Mouse (Mus musculus) midbrain, embryonic 14.5 days (tissue): ENCODE data around the gene Ryr3. TPM values are rescaled to one million over a fixed set of nuclear protein-coding genes. Genes with fewer than 3 reads are reported as not detected.

Experiments
- ATAC-seq: fragments of 200-750 bp; cut with Nextera tagmentation; 2 replicates; pipeline ENCODE4 v1.8.0; 2017; ENCODE audit warnings: moderate number of reproducible peaks, moderate library complexity; ENCODE audit not compliant: low FRiP score, low TSS enrichment
- DNase-seq: peaks from one replicate; pipeline ENCODE4 v3.0.0-alpha.2; 2015
- H3K27ac ChIP-seq: fragments of 300-500 bp; sonication (generic); replicated peaks from 2 replicates; pipeline ENCODE4 v1.5.1; 2014; ENCODE audit warnings: mild to moderate bottlenecking, low read depth, low read length, moderate library complexity
- H3K27me3 ChIP-seq: fragments of 300-500 bp; sonication (generic); 2 replicates; pipeline ENCODE4 v1.6.1; 2014; ENCODE audit warnings: low read length, control low read depth, mixed read lengths; ENCODE audit not compliant: control insufficient read depth, insufficient read depth
- H3K36me3 ChIP-seq: fragments of 300-500 bp; sonication (generic); 2 replicates; pipeline ENCODE4 v1.6.1; 2014; ENCODE audit warnings: low read length, control low read depth; ENCODE audit not compliant: control insufficient read depth, insufficient read depth
- H3K4me1 ChIP-seq: fragments of 300-500 bp; sonication (generic); 2 replicates; pipeline ENCODE4 v1.6.1; 2014; ENCODE audit warnings: mild to moderate bottlenecking, antibody characterized with exemption, low read length, control low read depth; ENCODE audit not compliant: control insufficient read depth, insufficient read depth
- H3K4me2 ChIP-seq: fragments of 300-500 bp; sonication (generic); 2 replicates; pipeline ENCODE4 v1.6.1; 2014; ENCODE audit warnings: mild to moderate bottlenecking, low read length, moderate library complexity
- H3K4me3 ChIP-seq: fragments of 300-500 bp; sonication (generic); replicated peaks from 2 replicates; pipeline ENCODE4 v1.5.1; 2014; ENCODE audit warnings: low read depth, low read length
- H3K9ac ChIP-seq: fragments of 300-500 bp; sonication (generic); replicated peaks from 2 replicates; pipeline ENCODE4 v1.6.1; 2014; ENCODE audit warnings: mild to moderate bottlenecking, low read length, moderate library complexity
- H3K9me3 ChIP-seq: fragments of 300-500 bp; sonication (generic); 2 replicates; pipeline ENCODE4 v1.6.1; 2016; ENCODE audit warnings: low read length, control low read depth, mixed read lengths; ENCODE audit not compliant: control insufficient read depth
- WGBS: fragments of 180-500 bp; shearing (Covaris S2); extraction: QIAGEN DNeasy Blood & Tissue Kit; methylation state at CpG from one replicate; pipeline ENCODE4 v1.1.7; 2014; 5-methylcytosine and 5-hydroxymethylcytosine counted together
- polyA plus RNA-seq: library from polyadenylated mRNA; unstranded; fragments of >200 nt; fragmentation: Nextera tagmentation; extraction: Ambion mirVana; gene quantifications from 2 replicates; pipeline ENCODE4 v1.2.1, GENCODE M21; 2014

The Ryr3 gene
- polyA plus RNA-seq, 1 experiment from 2014 or later = 4.3 TPM

GRCm38 (mm10) chr2:113199030-113199679, 17.7 kb downstream of the Ryr3 start:
- peak; percentile 54 for ATAC-seq
- H3K4me2 ChIP-seq = no peak overlapping the region
- WGBS = 89% methylated on average over 2 of the region's 2 CpGs
- no peak overlapping the region for H3K9ac ChIP-seq
- no peak overlapping the region for H3K27ac ChIP-seq
- no peak for DNase-seq
- no peaks in the 10 kb centered on the region for H3K27me3 ChIP-seq
- H3K4me3 ChIP-seq = no peak overlapping the region
- H3K36me3 ChIP-seq = no peaks in the 10 kb centered on the region
- no peaks in the 10 kb centered on the region for H3K9me3 ChIP-seq
- no peaks in the 10 kb centered on the region for H3K4me1 ChIP-seq

- no peak overlapping the region for H3K4me2 ChIP-seq
- no peaks in the 10 kb centered on the region for H3K9me3 ChIP-seq
- WGBS = 77% methylated on average over 6 of the region's 6 CpGs
- no peak overlapping the region for H3K9ac ChIP-seq
- DNase-seq (no peak), ATAC-seq (no peak)
- H3K27me3 ChIP-seq = no peaks in the 10 kb centered on the region
- H3K27ac ChIP-seq = no peak overlapping the region
- H3K4me3 ChIP-seq = no peak overlapping the region
- no peaks in the 10 kb centered on the region for H3K4me1 ChIP-seq
- H3K36me3 ChIP-seq = no peaks in the 10 kb centered on the region
Measured at GRCm38 (mm10) chr2:113187158-113187557, 29.7 kb downstream of the Ryr3 start.

- WGBS = 52% methylated on average over 5 of the region's 5 CpGs
Measured at GRCm38 (mm10) chr2:113181701-113182100, 35.2 kb downstream of the Ryr3 start.

GRCm38 (mm10) chr2:113178047-113178446, 38.8 kb downstream of the Ryr3 start:
- H3K4me3 ChIP-seq = no peak overlapping the region

More at GRCm38 (mm10) chr2:113181701-113182100, 35.2 kb downstream of the Ryr3 start:
- H3K4me3 ChIP-seq = no peak overlapping the region
- ATAC-seq (no peak), DNase-seq (no peak)
- no peaks in the 10 kb centered on the region for H3K27me3 ChIP-seq
- no peak overlapping the region for H3K9ac ChIP-seq
- no peak overlapping the region for H3K27ac ChIP-seq
- no peak overlapping the region for H3K4me2 ChIP-seq
- H3K9me3 ChIP-seq = no peaks in the 10 kb centered on the region
- H3K4me1 ChIP-seq = no peaks in the 10 kb centered on the region
- no peaks in the 10 kb centered on the region for H3K36me3 ChIP-seq

GRCm38 (mm10) chr2:113176337-113176736, 40.6 kb downstream of the Ryr3 start:
- DNase-seq (peak; percentile 27), ATAC-seq (no peak)
- Histone ChIP-seq H3K9ac (no peak overlapping the region), H3K27ac (no peak overlapping the region), H3K4me2 (no peak overlapping the region), H3K4me1 (0 out of 2 replicates have a peak, but pooled peaks cover 4% of the 10 kb centered on the region), H3K27me3 (no peaks in the 10 kb centered on the region), H3K9me3 (no peaks in the 10 kb centered on the region), H3K36me3 (no peaks in the 10 kb centered on the region), H3K4me3 (no peak overlapping the region)
- WGBS = 30% methylated on average over 5 of the region's 5 CpGs

More at GRCm38 (mm10) chr2:113178047-113178446, 38.8 kb downstream of the Ryr3 start:
- H3K27me3 ChIP-seq = no peaks in the 10 kb centered on the region
- ATAC-seq = no peak
- no peak overlapping the region for H3K4me2 ChIP-seq
- no peak overlapping the region for H3K9ac ChIP-seq
- DNase-seq = no peak
- H3K9me3 ChIP-seq = no peaks in the 10 kb centered on the region
- H3K4me1 ChIP-seq = 0 out of 2 replicates have a peak, but pooled peaks cover 4% of the 10 kb centered on the region
- no peaks in the 10 kb centered on the region for H3K36me3 ChIP-seq
- no peak overlapping the region for H3K27ac ChIP-seq

GRCm38 (mm10) chr2:113168096-113168495, 48.8 kb downstream of the Ryr3 start:
- 88% methylated on average over 4 of the region's 4 CpGs for WGBS

GRCm38 (mm10) chr2:113161494-113161893, 55.4 kb downstream of the Ryr3 start:
- Histone ChIP-seq H3K9ac (no peak overlapping the region), H3K4me1 (no peaks in the 10 kb centered on the region), H3K9me3 (no peaks in the 10 kb centered on the region), H3K27me3 (no peaks in the 10 kb centered on the region), H3K27ac (no peak overlapping the region), H3K36me3 (no peaks in the 10 kb centered on the region), H3K4me2 (no peak overlapping the region), H3K4me3 (no peak overlapping the region)
- WGBS = 83% methylated on average over 5 of the region's 5 CpGs
- DNase-seq (peak; percentile 6), ATAC-seq (no peak)

More at GRCm38 (mm10) chr2:113168096-113168495, 48.8 kb downstream of the Ryr3 start:
- no peak overlapping the region for H3K27ac ChIP-seq
- H3K9me3 ChIP-seq = no peaks in the 10 kb centered on the region
- ATAC-seq = no peak
- H3K4me1 ChIP-seq = no peaks in the 10 kb centered on the region
- no peak overlapping the region for H3K9ac ChIP-seq
- H3K36me3 ChIP-seq = no peaks in the 10 kb centered on the region
- H3K27me3 ChIP-seq = no peaks in the 10 kb centered on the region
- no peak for DNase-seq
- H3K4me2 ChIP-seq = no peak overlapping the region
- no peak overlapping the region for H3K4me3 ChIP-seq

GRCm38 (mm10) chr2:113137766-113138165, 79.1 kb downstream of the Ryr3 start:
- Histone ChIP-seq H3K36me3 (no peaks in the 10 kb centered on the region), H3K9me3 (no peaks in the 10 kb centered on the region), H3K27me3 (no peaks in the 10 kb centered on the region), H3K4me2 (no peak overlapping the region), H3K4me3 (no peak overlapping the region), H3K9ac (no peak overlapping the region), H3K27ac (no peak overlapping the region), H3K4me1 (no peaks in the 10 kb centered on the region)
- DNase-seq = no peak
- 89% methylated on average over 3 of the region's 3 CpGs for WGBS
- no peak for ATAC-seq

GRCm38 (mm10) chr2:113123476-113123875, 93.4 kb downstream of the Ryr3 start:
- ATAC-seq (no peak), DNase-seq (no peak)
- Histone ChIP-seq H3K4me2 (no peak overlapping the region), H3K4me3 (no peak overlapping the region), H3K9ac (no peak overlapping the region), H3K27ac (no peak overlapping the region), H3K36me3 (no peaks in the 10 kb centered on the region), H3K4me1 (no peaks in the 10 kb centered on the region), H3K9me3 (no peaks in the 10 kb centered on the region), H3K27me3 (no peaks in the 10 kb centered on the region)
- WGBS = 58% methylated on average over 1 of the region's 1 CpGs
